Mouse (Mus musculus): ENCODE data around the gene Ggta1. TPM values are rescaled to one million over a fixed set of nuclear protein-coding genes. Genes with fewer than 3 reads are reported as not detected.
A peak's percentile ranks its signal among the peaks of the same experiment; 100 is the strongest.

Ggta1 gene
- polyA plus RNA-seq, 1 experiment from 2014 or later: 16.2 TPM

DNA sequence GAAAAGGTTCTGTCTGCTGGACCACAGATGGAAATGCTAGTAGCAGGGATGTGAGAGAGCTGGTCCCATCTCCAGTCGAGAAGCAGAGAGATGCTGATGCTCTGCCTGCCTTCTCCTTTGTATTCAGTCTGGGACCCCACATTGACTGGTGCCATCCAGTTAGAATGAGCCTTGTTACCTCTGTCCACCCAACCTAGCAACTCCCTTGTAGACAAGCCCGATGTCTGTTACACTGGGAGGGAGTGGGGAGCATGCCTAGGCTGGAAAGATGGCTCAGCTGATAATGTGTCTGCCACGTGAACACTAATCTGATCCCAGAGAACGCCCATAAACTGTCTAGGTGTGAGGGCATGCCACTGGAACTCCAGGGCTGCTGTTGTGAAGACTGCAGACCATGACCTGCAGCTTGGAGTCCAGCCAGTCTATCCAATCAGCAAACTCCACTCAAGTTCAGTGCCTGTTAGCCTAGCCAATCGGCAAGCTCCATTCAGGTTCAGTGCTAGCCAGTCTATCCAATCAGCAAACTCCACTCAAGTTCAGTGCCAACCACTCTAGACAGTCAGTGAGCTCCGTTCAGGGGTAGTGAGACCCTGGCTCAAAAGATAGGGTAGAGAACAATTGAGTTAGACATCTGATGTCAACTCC, 64.7 kb downstream of the Ggta1 start:
- WGBS: 65% methylated on average over 6 of the region's 6 CpGs
- ATAC-seq (replicated peaks; ENCODE audit: low FRiP score, low read depth): no peak; the same call in 1 of the 2 replicates
- H3K36me3 ChIP-seq (ENCODE audit: insufficient read depth, low read length): peaks cover 6% of the 10 kb centered on the region; the same call in 1 of the 2 replicates
- DNase-seq (ENCODE audit: low spot score): no peak
- H3K9ac ChIP-seq (ENCODE audit: low read depth, low read length): no peak overlapping the region
- no peaks in the 10 kb centered on the region for H3K4me1 ChIP-seq (replicated peaks; ENCODE audit: insufficient read depth, low read length)
- no peak for TF ChIP-seq CTCF (IDR thresholded peaks at IDR 0.05; ENCODE audit: low read depth)
- no peak overlapping the region for H3K27ac ChIP-seq
- no peak overlapping the region for H3K4me3 ChIP-seq (replicated peaks; ENCODE audit: low read depth, low read length)
- no peaks in the 10 kb centered on the region for H3K9me3 ChIP-seq (replicated peaks; ENCODE audit: low read length)
- no peak overlapping the region for H3K4me2 ChIP-seq (ENCODE audit: low read length)
- no peaks in the 10 kb centered on the region for H3K27me3 ChIP-seq (ENCODE audit: insufficient read depth, low read length)

DNA sequence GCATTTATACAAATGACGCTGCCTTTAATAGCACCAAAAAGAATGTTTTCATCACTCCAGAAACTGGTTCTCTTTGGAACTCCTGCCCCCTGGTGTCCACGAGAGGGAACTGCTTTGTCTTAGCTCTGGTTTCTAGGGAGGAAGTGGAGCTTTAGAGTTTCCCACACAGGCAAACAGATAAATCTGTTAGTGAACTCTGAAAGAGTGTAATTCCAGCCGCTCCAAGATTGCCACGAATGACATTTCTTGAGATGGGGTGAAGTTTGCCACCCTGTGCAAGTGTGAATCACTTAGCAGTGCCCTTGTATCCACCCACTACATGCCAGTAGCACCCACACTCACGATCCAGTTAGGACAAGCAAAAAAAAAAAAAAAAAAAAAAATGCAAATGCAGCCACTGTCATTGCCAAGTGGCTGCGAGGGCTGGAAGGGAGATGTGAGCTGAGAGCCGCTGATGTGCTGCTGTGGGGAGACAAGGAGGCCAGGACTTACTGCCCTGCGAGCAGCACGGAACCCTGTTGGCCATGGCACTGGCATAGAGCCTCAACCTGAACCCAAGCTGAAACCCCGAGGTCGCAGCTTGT, 65.3 kb downstream of the Ggta1 start:
- Histone ChIP-seq H3K27me3 (ENCODE audit: insufficient read depth, low read length) (no peaks in the 10 kb centered on the region), H3K36me3 (ENCODE audit: insufficient read depth, low read length) (peaks cover 6% of the 10 kb centered on the region; the same call in 1 of the 2 replicates), H3K4me1 (replicated peaks; ENCODE audit: insufficient read depth, low read length) (no peaks in the 10 kb centered on the region), H3K9me3 (replicated peaks; ENCODE audit: low read length) (no peaks in the 10 kb centered on the region), H3K4me2 (ENCODE audit: low read length) (no peak overlapping the region), H3K4me3 (replicated peaks; ENCODE audit: low read depth, low read length) (no peak overlapping the region), H3K9ac (ENCODE audit: low read depth, low read length) (no peak overlapping the region), H3K27ac (no peak overlapping the region)
- peak; percentile 90 for TF ChIP-seq CTCF (IDR thresholded peaks at IDR 0.05; ENCODE audit: low read depth)
- WGBS: 45% methylated on average over 11 of the region's 11 CpGs
- DNase-seq (ENCODE audit: low spot score): peak; percentile 92
- ATAC-seq (replicated peaks; ENCODE audit: low FRiP score, low read depth): no peak

DNA sequence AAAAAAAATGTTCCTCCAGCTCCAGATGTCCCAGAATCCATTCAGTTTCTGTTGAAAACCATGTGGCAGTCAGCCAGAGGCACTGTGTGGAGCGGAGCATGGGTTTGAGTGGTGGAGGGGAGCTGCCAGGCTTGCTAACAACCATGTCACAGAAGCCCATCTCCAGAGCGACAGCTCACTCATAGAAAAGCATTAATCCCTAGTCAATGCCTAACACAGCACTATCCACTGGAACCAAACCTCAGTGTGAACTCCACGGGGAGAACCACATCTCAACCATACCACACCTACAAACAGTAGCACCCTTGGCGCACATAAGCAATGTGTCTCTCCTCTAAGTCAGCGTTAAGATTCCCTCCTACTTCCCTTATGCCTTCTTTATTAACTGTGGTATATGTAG, 65.9 kb downstream of the Ggta1 start, which contains the start of gene 4930402F06Rik:
Gene 4930402F06Rik (minus strand): TSS at position 80 of the 400 bp plus-strand sequence.
- ATAC-seq (replicated peaks; ENCODE audit: low FRiP score, low read depth): no peak
- peaks cover 6% of the 10 kb centered on the region; the same call in 1 of the 2 replicates for H3K36me3 ChIP-seq (ENCODE audit: insufficient read depth, low read length)
- H3K27me3 ChIP-seq (ENCODE audit: insufficient read depth, low read length): no peaks in the 10 kb centered on the region
- no peak within 1 kb of the TSS for H3K4me3 ChIP-seq (replicated peaks; ENCODE audit: low read depth, low read length)
- TF ChIP-seq CTCF (IDR thresholded peaks at IDR 0.05; ENCODE audit: low read depth): no peak
- no peak within 1 kb of the TSS for H3K4me2 ChIP-seq (ENCODE audit: low read length)
- 70% methylated on average over 5 of the region's 5 CpGs for WGBS
- DNase-seq (ENCODE audit: low spot score): no peak
- H3K9me3 ChIP-seq (replicated peaks; ENCODE audit: low read length): no peaks in the 10 kb centered on the region
- no peaks in the 10 kb centered on the region for H3K4me1 ChIP-seq (replicated peaks; ENCODE audit: insufficient read depth, low read length)
- no peak within 1 kb of the TSS for H3K9ac ChIP-seq (ENCODE audit: low read depth, low read length)
- no peak within 1 kb of the TSS for H3K27ac ChIP-seq

DNA sequence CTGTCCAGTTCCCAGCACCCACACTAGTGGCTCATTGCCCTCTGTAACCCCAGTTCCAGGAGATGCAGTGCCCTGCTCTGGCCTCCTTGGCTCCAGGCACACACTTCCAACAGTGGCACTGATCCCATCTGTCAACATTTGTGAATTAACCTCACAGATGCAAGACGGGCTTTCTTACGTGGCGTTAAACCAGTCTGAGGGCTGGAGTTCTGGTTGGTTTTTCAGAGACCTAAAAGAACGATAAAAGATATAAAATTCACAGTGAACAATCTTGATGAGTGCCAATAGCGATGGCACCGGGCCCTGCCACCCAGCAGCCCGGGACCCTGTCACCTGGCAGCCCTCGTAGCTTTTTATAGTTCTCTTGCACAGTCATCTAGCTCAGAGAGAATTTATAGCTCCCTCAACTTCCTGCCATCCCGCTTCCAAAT, 77.6 kb downstream of the Ggta1 start:
- Histone ChIP-seq H3K9ac (ENCODE audit: low read depth, low read length) (no peak overlapping the region), H3K27me3 (ENCODE audit: insufficient read depth, low read length) (no peaks in the 10 kb centered on the region), H3K4me3 (replicated peaks; ENCODE audit: low read depth, low read length) (no peak overlapping the region), H3K4me1 (replicated peaks; ENCODE audit: insufficient read depth, low read length) (no peaks in the 10 kb centered on the region), H3K4me2 (ENCODE audit: low read length) (no peak overlapping the region), H3K36me3 (ENCODE audit: insufficient read depth, low read length) (no peaks in the 10 kb centered on the region), H3K27ac (no peak overlapping the region), H3K9me3 (replicated peaks; ENCODE audit: low read length) (peaks cover 5% of the 10 kb centered on the region; the same call in 1 of the 2 replicates)
- ATAC-seq (replicated peaks; ENCODE audit: low FRiP score, low read depth) (no peak), DNase-seq (ENCODE audit: low spot score) (no peak)
- TF ChIP-seq CTCF (IDR thresholded peaks at IDR 0.05; ENCODE audit: low read depth): no peak
- 38% methylated on average over 9 of the region's 9 CpGs for WGBS

DNA sequence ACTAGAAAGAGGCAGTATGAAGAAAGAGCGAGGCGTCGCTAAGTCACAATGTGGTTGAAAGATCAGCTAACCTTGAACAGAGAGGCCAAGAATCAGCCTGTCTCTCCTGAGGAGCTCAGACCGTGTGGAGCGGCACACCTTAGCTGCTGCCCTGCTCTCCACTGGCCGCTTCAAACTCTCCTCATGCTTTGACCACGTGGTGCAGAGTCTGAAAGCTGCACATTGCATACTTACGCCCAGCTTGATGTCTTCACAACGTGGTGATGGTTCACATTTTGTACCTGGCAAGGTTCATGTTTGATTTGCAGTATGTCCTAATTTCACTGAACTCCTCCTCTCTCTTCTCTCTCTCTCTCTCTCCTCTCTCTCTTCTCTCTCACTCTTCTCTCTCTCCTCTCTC, 83.7 kb downstream of the Ggta1 start:
- Histone ChIP-seq H3K36me3 (ENCODE audit: insufficient read depth, low read length) (no peaks in the 10 kb centered on the region), H3K4me3 (replicated peaks; ENCODE audit: low read depth, low read length) (no peak overlapping the region), H3K4me1 (replicated peaks; ENCODE audit: insufficient read depth, low read length) (no peaks in the 10 kb centered on the region), H3K9me3 (replicated peaks; ENCODE audit: low read length) (no peaks in the 10 kb centered on the region), H3K4me2 (ENCODE audit: low read length) (no peak overlapping the region), H3K9ac (ENCODE audit: low read depth, low read length) (no peak overlapping the region), H3K27ac (no peak overlapping the region), H3K27me3 (ENCODE audit: insufficient read depth, low read length) (no peaks in the 10 kb centered on the region)
- 69% methylated on average over 9 of the region's 9 CpGs for WGBS
- DNase-seq (ENCODE audit: low spot score) (no peak), ATAC-seq (replicated peaks; ENCODE audit: low FRiP score, low read depth) (no peak)
- no peak for TF ChIP-seq CTCF (IDR thresholded peaks at IDR 0.05; ENCODE audit: low read depth)

DNA sequence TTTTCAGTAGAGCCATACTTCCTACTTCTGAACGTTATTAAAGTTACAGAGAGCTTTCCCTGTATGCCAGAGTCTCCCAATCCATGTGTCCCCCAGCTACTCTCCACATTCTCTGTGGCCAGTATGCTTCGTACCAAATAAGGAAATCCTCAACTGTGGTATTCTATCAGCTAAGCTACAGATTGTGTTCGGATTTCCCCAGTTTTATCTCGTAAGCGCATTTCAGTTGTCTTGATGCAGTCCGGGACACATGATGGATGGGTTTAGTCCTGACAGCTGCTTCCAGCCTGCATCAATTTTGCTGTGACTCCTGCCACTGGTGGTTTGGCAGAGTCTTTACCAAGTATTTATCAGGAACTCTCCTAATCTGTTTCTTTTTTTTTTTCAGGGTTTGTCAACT, 85.4 kb downstream of the Ggta1 start:
- ATAC-seq (replicated peaks; ENCODE audit: low FRiP score, low read depth): no peak
- Histone ChIP-seq H3K9ac (ENCODE audit: low read depth, low read length) (no peak overlapping the region), H3K4me2 (ENCODE audit: low read length) (no peak overlapping the region), H3K4me3 (replicated peaks; ENCODE audit: low read depth, low read length) (no peak overlapping the region), H3K27me3 (ENCODE audit: insufficient read depth, low read length) (no peaks in the 10 kb centered on the region), H3K9me3 (replicated peaks; ENCODE audit: low read length) (no peaks in the 10 kb centered on the region), H3K36me3 (ENCODE audit: insufficient read depth, low read length) (no peaks in the 10 kb centered on the region), H3K27ac (no peak overlapping the region), H3K4me1 (replicated peaks; ENCODE audit: insufficient read depth, low read length) (no peaks in the 10 kb centered on the region)
- WGBS: 28% methylated on average over 6 of the region's 6 CpGs
- no peak for TF ChIP-seq CTCF (IDR thresholded peaks at IDR 0.05; ENCODE audit: low read depth)
- peak; percentile 42 for DNase-seq (ENCODE audit: low spot score)
